Mouse (Mus musculus): Measurements from ENCODE around the gene Enpp3. TPM values are rescaled to one million over a fixed set of nuclear protein-coding genes. Genes with fewer than 3 reads are reported as not detected.

Gene Enpp3
- 3.3 and 3.9 TPM in 2 replicates for polyA plus RNA-seq (2014; fragmentation: Nextera tagmentation; extraction: Ambion mirVana)

GRCm38 (mm10) chr10:24842676-24843075, at the start of gene Enpp3:
Gene Enpp3, minus strand, starts transcription at chr10:24842823.
- WGBS: 88% methylated on average over 1 of the region's 1 CpGs
- H3K9me3 ChIP-seq (ENCODE audit: control insufficient read depth, low read length): no peaks in the 10 kb centered on the region
- no peak within 1 kb of the TSS for H3K4me2 ChIP-seq (ENCODE audit: low read depth, low read length)
- H3K36me3 ChIP-seq (ENCODE audit: control insufficient read depth, insufficient read depth, low read length): no peaks in the 10 kb centered on the region
- no peak within 1 kb of the TSS for H3K27ac ChIP-seq (ENCODE audit: low read depth, low read length)
- H3K9ac ChIP-seq (replicated peaks; ENCODE audit: low read depth, low read length): no peak within 1 kb of the TSS
- no peaks in the 10 kb centered on the region for H3K27me3 ChIP-seq (ENCODE audit: control insufficient read depth, insufficient read depth, low read length)
- ATAC-seq (ENCODE audit: low read depth): no peak
- H3K4me3 ChIP-seq (ENCODE audit: low read depth, low read length): no peak within 1 kb of the TSS
- no peaks in the 10 kb centered on the region for H3K4me1 ChIP-seq (ENCODE audit: control insufficient read depth, insufficient read depth, low read length)

GRCm38 (mm10) chr10:24888343-24888742, 45.7 kb upstream of the Enpp3 start:
- H3K9ac ChIP-seq (replicated peaks; ENCODE audit: low read depth, low read length): no peak overlapping the region
- 96% methylated on average over 7 of the region's 7 CpGs for WGBS

DNA sequence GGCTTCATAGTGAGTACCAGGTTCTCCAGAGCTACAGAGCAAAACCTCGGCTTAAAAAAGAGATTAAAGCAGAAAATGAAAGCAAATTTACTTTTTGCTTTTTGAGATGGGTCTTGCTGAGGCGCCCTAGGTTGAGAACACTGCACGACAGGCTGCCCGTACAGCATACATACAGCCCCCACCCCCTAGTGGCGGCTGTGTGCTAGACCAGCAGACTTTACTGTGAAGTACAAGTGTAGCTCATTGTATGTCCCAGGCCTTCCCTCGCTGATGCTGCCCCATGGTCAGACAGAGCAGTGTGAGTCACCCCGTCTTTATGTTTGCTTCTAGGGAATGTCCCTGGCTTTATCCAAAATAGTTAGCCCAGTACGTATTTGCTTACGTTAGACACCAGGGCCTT, 43.4 kb upstream of the Enpp3 start:
- H3K9me3 ChIP-seq (ENCODE audit: control insufficient read depth, low read length): no peaks in the 10 kb centered on the region
- no peak overlapping the region for H3K27ac ChIP-seq (ENCODE audit: low read depth, low read length)
- H3K9ac ChIP-seq (replicated peaks; ENCODE audit: low read depth, low read length): no peak overlapping the region
- peak; percentile 65 for ATAC-seq (ENCODE audit: low read depth)
- H3K4me1 ChIP-seq (ENCODE audit: control insufficient read depth, insufficient read depth, low read length): no peaks in the 10 kb centered on the region
- H3K4me3 ChIP-seq (ENCODE audit: low read depth, low read length): no peak overlapping the region
- 85% methylated on average over 9 of the region's 9 CpGs for WGBS
- H3K27me3 ChIP-seq (ENCODE audit: control insufficient read depth, insufficient read depth, low read length): no peaks in the 10 kb centered on the region
- no peak overlapping the region for H3K4me2 ChIP-seq (ENCODE audit: low read depth, low read length)
- H3K36me3 ChIP-seq (ENCODE audit: control insufficient read depth, insufficient read depth, low read length): peaks cover 66% of the 10 kb centered on the region

More at GRCm38 (mm10) chr10:24888343-24888742, 45.7 kb upstream of the Enpp3 start:
- Histone ChIP-seq H3K27me3 (ENCODE audit: control insufficient read depth, insufficient read depth, low read length) (no peaks in the 10 kb centered on the region), H3K9me3 (ENCODE audit: control insufficient read depth, low read length) (no peaks in the 10 kb centered on the region), H3K4me2 (ENCODE audit: low read depth, low read length) (no peak overlapping the region), H3K27ac (ENCODE audit: low read depth, low read length) (no peak overlapping the region), H3K4me3 (ENCODE audit: low read depth, low read length) (no peak overlapping the region), H3K36me3 (ENCODE audit: control insufficient read depth, insufficient read depth, low read length) (peaks cover 61% of the 10 kb centered on the region), H3K4me1 (ENCODE audit: control insufficient read depth, insufficient read depth, low read length) (no peaks in the 10 kb centered on the region)
- no peak for ATAC-seq (ENCODE audit: low read depth)

DNA sequence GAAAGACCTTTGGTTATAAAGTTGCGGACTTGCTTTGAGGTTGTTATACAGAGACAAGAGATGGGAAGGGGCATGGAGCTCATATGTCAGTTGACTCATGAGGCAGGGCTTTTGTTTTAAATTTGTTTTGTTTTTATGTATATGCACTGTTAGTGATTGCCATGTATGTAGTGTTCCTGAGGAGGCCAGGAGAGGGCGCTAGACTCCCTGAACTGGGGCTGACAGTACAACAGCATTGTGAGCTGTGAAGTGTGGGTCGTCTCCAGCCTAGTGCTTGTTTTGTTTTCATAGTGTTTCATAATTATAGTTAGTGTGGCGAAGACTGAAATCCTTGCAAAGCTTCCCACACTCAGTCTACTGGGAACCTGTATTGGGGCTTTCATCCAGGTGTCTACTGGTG, 31.0 kb upstream of the Enpp3 start:
- no peaks in the 10 kb centered on the region for H3K9me3 ChIP-seq (ENCODE audit: control insufficient read depth, low read length)
- no peaks in the 10 kb centered on the region for H3K27me3 ChIP-seq (ENCODE audit: control insufficient read depth, insufficient read depth, low read length)
- peaks cover 48% of the 10 kb centered on the region for H3K36me3 ChIP-seq (ENCODE audit: control insufficient read depth, insufficient read depth, low read length)
- no peak overlapping the region for H3K27ac ChIP-seq (ENCODE audit: low read depth, low read length)
- no peak overlapping the region for H3K4me2 ChIP-seq (ENCODE audit: low read depth, low read length)
- 81% methylated on average over 4 of the region's 4 CpGs for WGBS
- H3K4me3 ChIP-seq (ENCODE audit: low read depth, low read length): no peak overlapping the region
- ATAC-seq (ENCODE audit: low read depth): no peak
- no peak overlapping the region for H3K9ac ChIP-seq (replicated peaks; ENCODE audit: low read depth, low read length)
- no peaks in the 10 kb centered on the region; the same call in 1 of the 2 replicates for H3K4me1 ChIP-seq (ENCODE audit: control insufficient read depth, insufficient read depth, low read length)

DNA sequence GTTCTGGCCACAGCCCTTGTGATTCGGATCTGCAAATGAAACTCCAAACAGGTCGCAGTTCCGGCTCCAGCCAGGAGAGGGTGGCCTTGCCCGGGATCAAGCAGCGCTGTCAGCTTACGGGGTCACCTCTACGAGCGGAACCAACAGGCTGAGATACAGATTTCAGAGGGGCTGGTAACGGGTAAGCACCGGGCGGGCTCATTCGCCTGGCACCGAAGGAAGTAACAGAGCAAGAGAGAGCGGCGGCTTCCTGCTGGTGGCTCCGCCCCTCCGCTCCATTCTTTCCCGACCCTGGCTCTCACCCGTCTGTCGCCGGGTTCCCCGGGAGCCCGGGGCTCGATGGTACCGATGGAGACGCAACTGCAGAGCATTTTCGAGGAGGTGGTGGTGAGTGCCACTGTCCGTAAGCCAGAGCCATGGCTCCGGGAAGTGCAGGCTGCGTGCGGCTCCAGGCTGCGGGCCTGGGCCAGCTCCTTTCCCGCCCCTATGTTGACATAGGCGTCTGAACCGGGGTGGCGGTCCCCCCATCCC, 27.2 kb upstream of the Enpp3 start, which contains the start of gene Med23:
Med23 (plus strand) TSS at position 227 of the 531 bp plus-strand sequence.
- Histone ChIP-seq H3K27ac (ENCODE audit: low read depth, low read length) (no peak within 1 kb of the TSS; the same call in 1 of the 2 replicates), H3K4me1 (ENCODE audit: control insufficient read depth, insufficient read depth, low read length) (no peaks in the 10 kb centered on the region; the same call in 1 of the 2 replicates), H3K9ac (replicated peaks; ENCODE audit: low read depth, low read length) (peak within 1 kb of the TSS; percentile 92), H3K4me3 (ENCODE audit: low read depth, low read length) (peak within 1 kb of the TSS; percentile 83), H3K4me2 (ENCODE audit: low read depth, low read length) (peak within 1 kb of the TSS; percentile 65), H3K9me3 (ENCODE audit: control insufficient read depth, low read length) (no peaks in the 10 kb centered on the region), H3K27me3 (ENCODE audit: control insufficient read depth, insufficient read depth, low read length) (no peaks in the 10 kb centered on the region), H3K36me3 (ENCODE audit: control insufficient read depth, insufficient read depth, low read length) (peaks cover 14% of the 10 kb centered on the region)
- ATAC-seq (ENCODE audit: low read depth): peak; percentile 100
- WGBS: under 1% methylated on average over 36 of the region's 36 CpGs

DNA sequence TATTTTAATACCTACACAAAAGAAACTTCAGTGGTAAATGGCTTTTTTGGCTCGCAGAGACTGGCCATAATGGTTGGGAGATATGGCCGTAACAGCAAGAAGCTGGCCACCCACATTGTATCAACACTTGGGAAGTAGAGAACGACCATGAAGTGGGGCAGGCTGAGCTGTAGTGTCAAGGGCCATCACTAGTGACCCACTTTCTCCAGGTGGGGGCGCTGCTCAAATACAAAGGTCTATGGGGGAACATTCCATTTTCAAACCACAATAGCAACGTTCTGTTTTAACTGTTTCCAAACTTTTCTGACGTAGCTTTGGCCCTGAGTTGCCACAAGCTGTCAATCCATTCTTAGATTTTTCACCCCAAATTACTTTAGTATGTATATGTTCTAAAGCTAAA, 21.8 kb upstream of the Enpp3 start:
- Histone ChIP-seq H3K4me2 (ENCODE audit: low read depth, low read length) (no peak overlapping the region), H3K36me3 (ENCODE audit: control insufficient read depth, insufficient read depth, low read length) (no peaks in the 10 kb centered on the region), H3K27me3 (ENCODE audit: control insufficient read depth, insufficient read depth, low read length) (no peaks in the 10 kb centered on the region), H3K4me1 (ENCODE audit: control insufficient read depth, insufficient read depth, low read length) (no peaks in the 10 kb centered on the region), H3K9ac (replicated peaks; ENCODE audit: low read depth, low read length) (no peak overlapping the region), H3K4me3 (ENCODE audit: low read depth, low read length) (no peak overlapping the region), H3K27ac (ENCODE audit: low read depth, low read length) (no peak overlapping the region), H3K9me3 (ENCODE audit: control insufficient read depth, low read length) (no peaks in the 10 kb centered on the region)
- 77% methylated on average over 6 of the region's 6 CpGs for WGBS
- no peak for ATAC-seq (ENCODE audit: low read depth)

- no peaks in the 10 kb centered on the region for H3K4me1 ChIP-seq (ENCODE audit: control insufficient read depth, insufficient read depth, low read length)
- H3K9ac ChIP-seq (replicated peaks; ENCODE audit: low read depth, low read length): no peak overlapping the region
- H3K4me2 ChIP-seq (ENCODE audit: low read depth, low read length): no peak overlapping the region
- no peak overlapping the region for H3K27ac ChIP-seq (ENCODE audit: low read depth, low read length)
- no peaks in the 10 kb centered on the region for H3K36me3 ChIP-seq (ENCODE audit: control insufficient read depth, insufficient read depth, low read length)
- no peak for ATAC-seq (ENCODE audit: low read depth)
- H3K27me3 ChIP-seq (ENCODE audit: control insufficient read depth, insufficient read depth, low read length): no peaks in the 10 kb centered on the region
- whole genome bisulfite sequencing: 74% methylated on average over 2 of the region's 2 CpGs
- H3K4me3 ChIP-seq (ENCODE audit: low read depth, low read length): no peak overlapping the region
- H3K9me3 ChIP-seq (ENCODE audit: control insufficient read depth, low read length): no peaks in the 10 kb centered on the region
Observed at GRCm38 (mm10) chr10:24863146-24863545, 20.5 kb upstream of the Enpp3 start.

GRCm38 (mm10) chr10:24841998-24842397, 625 bp downstream of the Enpp3 start:
- no peaks in the 10 kb centered on the region for H3K36me3 ChIP-seq (ENCODE audit: control insufficient read depth, insufficient read depth, low read length)
- ATAC-seq (ENCODE audit: low read depth): no peak
- no peaks in the 10 kb centered on the region for H3K9me3 ChIP-seq (ENCODE audit: control insufficient read depth, low read length)
- no peaks in the 10 kb centered on the region for H3K4me1 ChIP-seq (ENCODE audit: control insufficient read depth, insufficient read depth, low read length)
- no peak overlapping the region for H3K4me3 ChIP-seq (ENCODE audit: low read depth, low read length)
- WGBS: 43% methylated on average over 2 of the region's 2 CpGs
- no peak overlapping the region for H3K9ac ChIP-seq (replicated peaks; ENCODE audit: low read depth, low read length)
- H3K4me2 ChIP-seq (ENCODE audit: low read depth, low read length): no peak overlapping the region
- H3K27me3 ChIP-seq (ENCODE audit: control insufficient read depth, insufficient read depth, low read length): no peaks in the 10 kb centered on the region
- H3K27ac ChIP-seq (ENCODE audit: low read depth, low read length): no peak overlapping the region

- no peak overlapping the region for H3K4me3 ChIP-seq (ENCODE audit: low read depth, low read length)
- no peak overlapping the region for H3K27ac ChIP-seq (ENCODE audit: low read depth, low read length)
- no peaks in the 10 kb centered on the region for H3K9me3 ChIP-seq (ENCODE audit: control insufficient read depth, low read length)
- no peak for ATAC-seq (ENCODE audit: low read depth)
- no peak overlapping the region for H3K9ac ChIP-seq (replicated peaks; ENCODE audit: low read depth, low read length)
- H3K27me3 ChIP-seq (ENCODE audit: control insufficient read depth, insufficient read depth, low read length): no peaks in the 10 kb centered on the region
- 98% methylated on average over 4 of the region's 4 CpGs for WGBS
- 0 out of 2 replicates have a peak, but pooled peaks cover 5% of the 10 kb centered on the region for H3K4me1 ChIP-seq (ENCODE audit: control insufficient read depth, insufficient read depth, low read length)
- H3K4me2 ChIP-seq (ENCODE audit: low read depth, low read length): no peak overlapping the region
- no peaks in the 10 kb centered on the region for H3K36me3 ChIP-seq (ENCODE audit: control insufficient read depth, insufficient read depth, low read length)
Observed at GRCm38 (mm10) chr10:24840795-24841194, 1.8 kb downstream of the Enpp3 start.
